Mouse (Mus musculus): ENCODE results near the gene Dcst1. TPM values are rescaled to one million over a fixed set of nuclear protein-coding genes. Genes with fewer than 3 reads are reported as not detected.
A peak's percentile ranks its signal among the peaks of the same experiment; 100 is the strongest.

Dcst1 gene
- polyA plus RNA-seq, 1 experiment, result not detected

DNA sequence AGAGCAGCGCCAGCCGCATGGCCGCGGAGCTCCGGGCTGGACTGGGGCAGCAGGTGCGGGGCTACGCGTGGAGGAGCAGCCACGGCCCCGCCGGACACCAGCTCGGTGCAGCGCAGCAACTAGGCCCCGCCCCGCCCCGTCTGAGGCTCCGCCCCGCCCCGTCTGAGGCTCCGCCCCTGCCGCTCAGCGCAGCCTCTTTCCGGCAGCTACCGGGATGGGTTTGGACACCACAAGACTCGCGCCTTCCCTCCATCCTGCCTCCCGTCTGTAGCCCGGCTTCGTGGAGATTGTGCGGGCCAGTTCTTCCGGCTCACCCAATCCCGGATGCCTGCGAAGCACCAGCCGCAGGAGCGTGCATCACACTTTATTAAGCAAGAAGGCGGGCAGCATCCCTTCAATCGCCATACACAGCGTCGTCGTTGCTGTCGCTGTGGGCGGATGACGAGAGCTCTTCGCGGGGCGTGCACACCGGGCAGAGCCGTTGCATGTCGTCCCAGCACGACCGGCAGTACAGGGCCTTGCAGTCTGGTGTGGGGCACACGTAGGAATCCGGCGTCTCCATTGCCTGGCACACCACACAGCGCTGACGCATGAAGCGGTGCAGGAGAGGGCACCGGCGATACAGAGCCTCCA lies 15.1 kb downstream of the Dcst1 start, which contains the start of gene Adam15:
Gene Adam15 (minus strand): TSS at position 128 of the 633 bp plus-strand sequence.
- peak within 1 kb of the TSS; percentile 79 for H3K4me3 ChIP-seq (ENCODE audit: insufficient read depth, low read length)
- peaks cover 24% of the 10 kb centered on the region for H3K4me1 ChIP-seq (ENCODE audit: control insufficient read depth, insufficient read depth, low read length)
- peak within 1 kb of the TSS; percentile 78 for H3K27ac ChIP-seq (ENCODE audit: insufficient read depth, low read depth, low read length)
- TF ChIP-seq POLR2A (IDR thresholded peaks at IDR 0.05; ENCODE audit: borderline replicate concordance, low read depth, low read length) (no peak), CTCF (IDR thresholded peaks at IDR 0.05; ENCODE audit: low read depth, low read length) (no peak)

- TF ChIP-seq CTCF (IDR thresholded peaks at IDR 0.05; ENCODE audit: low read depth, low read length) (no peak), POLR2A (IDR thresholded peaks at IDR 0.05; ENCODE audit: borderline replicate concordance, low read depth, low read length) (no peak)
- peak overlapping the region; percentile 78 for H3K27ac ChIP-seq (ENCODE audit: insufficient read depth, low read depth, low read length)
- peaks cover 24% of the 10 kb centered on the region for H3K4me1 ChIP-seq (ENCODE audit: control insufficient read depth, insufficient read depth, low read length)
- H3K4me3 ChIP-seq (ENCODE audit: insufficient read depth, low read length), result peak overlapping the region; percentile 79
These were observed 15.9 kb downstream of the Dcst1 start for GRCm38 (mm10) chr3:89348911-89349868.

GRCm38 (mm10) chr3:89347916-89348315 lies 17.1 kb downstream of the Dcst1 start:
- H3K4me1 ChIP-seq (ENCODE audit: control insufficient read depth, insufficient read depth, low read length), result peaks cover 24% of the 10 kb centered on the region
- peak overlapping the region; percentile 79 for H3K4me3 ChIP-seq (ENCODE audit: insufficient read depth, low read length)
- peak overlapping the region; percentile 78 for H3K27ac ChIP-seq (ENCODE audit: insufficient read depth, low read depth, low read length)
- no peak for TF ChIP-seq POLR2A (IDR thresholded peaks at IDR 0.05; ENCODE audit: borderline replicate concordance, low read depth, low read length)
- TF ChIP-seq CTCF (IDR thresholded peaks at IDR 0.05; ENCODE audit: low read depth, low read length), result no peak

DNA sequence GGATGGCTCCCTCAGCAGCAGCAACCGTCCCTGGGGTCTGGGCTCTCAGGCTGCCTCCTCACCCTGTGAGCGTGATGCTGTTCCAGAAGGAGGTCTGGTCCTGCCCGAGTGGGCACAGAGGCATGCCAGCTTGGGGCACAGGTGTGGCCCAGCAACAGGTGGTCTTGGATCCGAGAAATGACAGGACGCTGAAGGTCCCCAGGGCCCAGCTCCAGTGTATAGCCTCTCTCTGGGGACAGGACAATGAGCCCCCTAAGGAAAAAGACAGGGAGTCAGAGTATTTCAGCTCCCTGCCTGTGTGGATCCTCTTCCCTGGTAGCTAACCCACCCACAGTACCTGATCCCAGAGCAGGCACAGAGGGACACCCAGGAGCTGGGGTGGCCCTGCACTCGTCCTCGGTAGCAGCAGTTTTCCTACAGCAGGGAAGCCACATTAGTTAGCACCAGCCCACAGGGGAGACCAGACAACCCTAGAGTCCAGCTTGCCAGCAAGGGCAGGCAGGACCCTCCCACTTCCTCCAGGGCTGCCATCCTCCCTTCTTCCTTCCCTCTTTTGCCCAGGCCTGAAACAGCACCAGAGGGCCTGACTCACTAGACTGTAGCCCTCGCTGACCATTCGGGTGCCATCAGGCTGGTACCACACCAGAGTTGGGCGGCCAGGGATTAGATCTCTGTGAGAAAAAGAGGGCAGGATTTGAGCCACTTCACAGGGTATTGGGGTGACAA lies 18.1 kb downstream of the Dcst1 start:
- Histone ChIP-seq H3K4me3 (ENCODE audit: insufficient read depth, low read length) (peak overlapping the region; percentile 9; the same call in 1 of the 2 replicates), H3K27ac (ENCODE audit: insufficient read depth, low read depth, low read length) (peak overlapping the region; percentile 78), H3K4me1 (ENCODE audit: control insufficient read depth, insufficient read depth, low read length) (peaks cover 24% of the 10 kb centered on the region)
- TF ChIP-seq POLR2A (IDR thresholded peaks at IDR 0.05; ENCODE audit: borderline replicate concordance, low read depth, low read length), result no peak
- TF ChIP-seq CTCF (IDR thresholded peaks at IDR 0.05; ENCODE audit: low read depth, low read length), result no peak

GRCm38 (mm10) chr3:89343279-89343678 lies 21.8 kb downstream of the Dcst1 start:
- H3K27ac ChIP-seq (ENCODE audit: insufficient read depth, low read depth, low read length), result no peak overlapping the region
- TF ChIP-seq CTCF (IDR thresholded peaks at IDR 0.05; ENCODE audit: low read depth, low read length) (no peak), POLR2A (IDR thresholded peaks at IDR 0.05; ENCODE audit: borderline replicate concordance, low read depth, low read length) (no peak)
- peaks cover 15% of the 10 kb centered on the region for H3K4me1 ChIP-seq (ENCODE audit: control insufficient read depth, insufficient read depth, low read length)
- no peak overlapping the region for H3K4me3 ChIP-seq (ENCODE audit: insufficient read depth, low read length)

DNA sequence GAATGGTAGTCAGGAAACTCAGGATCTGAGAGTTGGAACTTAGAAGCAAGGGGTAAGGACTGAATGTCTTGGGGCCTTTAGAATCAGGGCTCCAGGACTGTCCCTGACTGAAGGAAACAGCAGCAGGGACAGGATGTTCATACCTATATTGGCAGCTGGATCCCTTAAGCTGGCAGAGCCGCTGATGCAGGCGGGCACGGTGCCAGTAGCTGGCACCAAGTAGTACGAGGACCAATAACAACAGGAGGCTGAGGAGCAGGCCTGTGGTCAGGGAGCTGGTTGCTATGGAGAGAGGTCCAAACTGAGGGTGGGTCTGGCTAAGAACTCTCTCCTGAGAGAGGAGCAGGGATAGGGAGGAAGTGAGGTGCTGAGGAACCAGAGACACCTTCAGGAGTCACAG lies 23.3 kb downstream of the Dcst1 start:
- no peak overlapping the region for H3K27ac ChIP-seq (ENCODE audit: insufficient read depth, low read depth, low read length)
- no peak for TF ChIP-seq POLR2A (IDR thresholded peaks at IDR 0.05; ENCODE audit: borderline replicate concordance, low read depth, low read length)
- no peak for TF ChIP-seq CTCF (IDR thresholded peaks at IDR 0.05; ENCODE audit: low read depth, low read length)
- no peak overlapping the region for H3K4me3 ChIP-seq (ENCODE audit: insufficient read depth, low read length)
- peaks cover 3% of the 10 kb centered on the region for H3K4me1 ChIP-seq (ENCODE audit: control insufficient read depth, insufficient read depth, low read length)

DNA sequence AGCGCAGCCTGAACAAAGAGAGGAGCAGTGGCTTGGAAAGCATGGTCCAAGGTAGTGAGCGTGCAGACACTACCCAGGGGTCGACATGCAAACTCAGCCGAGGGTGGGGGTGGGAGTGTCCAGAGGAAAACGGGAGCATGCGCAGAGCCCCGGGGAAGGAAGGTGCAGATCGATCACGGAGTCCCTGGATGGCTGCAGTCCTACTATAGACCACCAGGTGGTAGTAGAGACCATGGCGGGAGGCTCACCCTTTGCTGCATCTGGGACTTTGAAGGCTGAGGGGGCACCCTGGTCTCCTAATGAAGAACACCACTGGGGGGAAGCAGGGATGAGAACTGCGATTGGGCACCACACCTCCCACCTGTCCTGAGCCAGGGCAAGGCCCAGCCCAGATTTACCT lies 24.6 kb downstream of the Dcst1 start:
- no peak for TF ChIP-seq POLR2A (IDR thresholded peaks at IDR 0.05; ENCODE audit: borderline replicate concordance, low read depth, low read length)
- peak; percentile 65 for TF ChIP-seq CTCF (IDR thresholded peaks at IDR 0.05; ENCODE audit: low read depth, low read length)
- Histone ChIP-seq H3K4me1 (ENCODE audit: control insufficient read depth, insufficient read depth, low read length) (no peaks in the 10 kb centered on the region), H3K4me3 (ENCODE audit: insufficient read depth, low read length) (no peak overlapping the region), H3K27ac (ENCODE audit: insufficient read depth, low read depth, low read length) (no peak overlapping the region)

- no peak overlapping the region for H3K4me3 ChIP-seq (ENCODE audit: insufficient read depth, low read length)
- no peak for TF ChIP-seq POLR2A (IDR thresholded peaks at IDR 0.05; ENCODE audit: borderline replicate concordance, low read depth, low read length)
- TF ChIP-seq CTCF (IDR thresholded peaks at IDR 0.05; ENCODE audit: low read depth, low read length), result peak; percentile 99
- no peaks in the 10 kb centered on the region for H3K4me1 ChIP-seq (ENCODE audit: control insufficient read depth, insufficient read depth, low read length)
- H3K27ac ChIP-seq (ENCODE audit: insufficient read depth, low read depth, low read length), result no peak overlapping the region
These were observed 25.6 kb downstream of the Dcst1 start for GRCm38 (mm10) chr3:89339416-89339815.

DNA sequence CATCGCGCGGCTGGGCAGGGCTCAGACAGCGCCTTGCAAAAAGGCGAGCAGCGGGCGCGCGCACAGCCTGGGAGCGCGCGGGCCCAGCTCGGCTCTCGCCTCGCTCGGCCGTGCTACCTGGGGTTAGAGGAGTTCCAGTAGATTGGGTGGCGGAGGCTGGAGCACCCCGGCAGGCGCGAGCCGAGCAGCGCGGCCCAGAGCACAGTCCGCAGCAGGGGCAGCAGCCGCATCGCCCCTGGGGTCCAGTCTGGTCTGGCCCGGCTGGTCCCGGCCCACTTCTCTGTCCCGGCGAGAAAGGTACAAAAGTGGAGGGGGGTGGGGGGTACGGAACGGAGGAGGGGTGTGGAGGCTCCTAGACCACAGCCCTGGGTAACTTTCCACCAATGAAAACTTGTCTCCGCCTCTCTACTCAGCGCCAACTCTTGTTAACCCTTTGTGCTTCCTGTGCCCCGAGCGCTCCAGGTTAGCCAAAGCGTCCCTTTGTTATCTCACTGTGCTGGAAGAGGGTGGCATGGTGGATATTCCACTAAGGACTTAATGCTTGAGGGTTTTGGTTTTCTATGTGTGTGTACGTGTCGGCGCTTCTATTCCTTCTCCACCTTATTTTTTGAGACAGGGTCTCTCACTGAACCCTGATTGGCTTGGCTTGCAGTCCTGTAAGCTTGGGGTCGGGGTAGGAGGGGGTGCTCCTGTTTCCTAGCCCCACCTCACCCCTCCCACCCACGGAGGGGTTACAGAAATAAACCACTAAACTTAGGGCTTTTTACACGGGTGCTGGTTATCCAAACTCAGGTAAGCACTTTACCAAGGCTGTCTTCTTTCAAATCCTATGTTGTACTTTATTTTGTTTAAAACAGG lies 27.1 kb downstream of the Dcst1 start, which contains the start of gene Efna4:
Gene Efna4 (minus strand): TSS at position 308 of the 858 bp plus-strand sequence.
- TF ChIP-seq CTCF (IDR thresholded peaks at IDR 0.05; ENCODE audit: low read depth, low read length), result no peak
- TF ChIP-seq POLR2A (IDR thresholded peaks at IDR 0.05; ENCODE audit: borderline replicate concordance, low read depth, low read length), result no peak
- no peak within 1 kb of the TSS for H3K27ac ChIP-seq (ENCODE audit: insufficient read depth, low read depth, low read length)
- H3K4me1 ChIP-seq (ENCODE audit: control insufficient read depth, insufficient read depth, low read length), result no peaks in the 10 kb centered on the region
- H3K4me3 ChIP-seq (ENCODE audit: insufficient read depth, low read length), result peak within 1 kb of the TSS; percentile 60

Data from bone marrow macrophage, adult 2 months (primary cell).